Mouse (Mus musculus): ENCODE measurements around the gene Mall. TPM values are rescaled to one million over a fixed set of nuclear protein-coding genes. Genes with fewer than 3 reads are reported as not detected.

Mall gene
- polyA plus RNA-seq, 1 experiment from 2014 or later, result not detected

DNA sequence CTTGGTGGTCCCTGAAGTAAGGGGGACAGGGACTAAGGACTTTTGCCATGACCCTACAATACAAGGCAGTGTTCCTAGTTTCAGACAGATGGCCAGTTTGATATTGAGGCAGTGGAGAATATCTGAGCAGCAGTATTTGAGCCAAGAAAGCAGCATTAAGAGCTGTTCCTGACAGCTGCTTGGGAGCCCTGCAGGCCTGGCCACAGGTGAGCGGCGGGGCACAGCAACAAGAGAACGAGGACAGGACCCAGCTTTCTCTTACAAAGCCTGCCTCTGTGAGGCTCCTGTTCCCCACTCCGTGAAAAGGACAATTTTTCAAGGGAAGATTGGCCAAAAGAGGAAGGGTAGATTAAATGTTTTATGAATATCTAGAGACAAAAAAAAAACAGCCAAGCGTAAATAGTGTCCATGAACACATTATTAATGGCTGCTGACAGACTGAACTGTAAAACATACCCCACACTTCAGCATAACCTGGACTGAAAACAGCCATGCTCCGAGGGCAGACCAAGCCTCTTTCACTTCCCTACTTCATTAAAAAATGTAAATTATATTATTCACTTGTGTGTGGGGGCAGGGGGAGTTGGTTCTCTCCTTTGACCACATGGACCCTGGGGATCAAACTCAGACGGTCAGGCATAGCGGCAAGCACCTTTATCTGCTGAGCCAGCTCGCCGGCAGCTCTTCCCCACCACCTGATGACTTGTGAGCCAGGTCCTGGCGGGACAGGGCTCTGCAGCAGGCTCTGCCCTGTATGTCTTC, 22.3 kb upstream of the Mall start:
- H3K9me3 ChIP-seq (replicated peaks), result no peaks in the 10 kb centered on the region
- no peaks in the 10 kb centered on the region for H3K36me3 ChIP-seq
- no peak overlapping the region for H3K27ac ChIP-seq
- no peak overlapping the region for H3K4me2 ChIP-seq
- H3K9ac ChIP-seq, result no peak overlapping the region
- no peak overlapping the region for H3K4me3 ChIP-seq
- H3K27me3 ChIP-seq (replicated peaks), result no peaks in the 10 kb centered on the region
- 65% methylated on average over 11 of the region's 11 CpGs for WGBS (ENCODE audit: insufficient replicate concordance)
- ATAC-seq, result no peak
- no peaks in the 10 kb centered on the region for H3K4me1 ChIP-seq

DNA sequence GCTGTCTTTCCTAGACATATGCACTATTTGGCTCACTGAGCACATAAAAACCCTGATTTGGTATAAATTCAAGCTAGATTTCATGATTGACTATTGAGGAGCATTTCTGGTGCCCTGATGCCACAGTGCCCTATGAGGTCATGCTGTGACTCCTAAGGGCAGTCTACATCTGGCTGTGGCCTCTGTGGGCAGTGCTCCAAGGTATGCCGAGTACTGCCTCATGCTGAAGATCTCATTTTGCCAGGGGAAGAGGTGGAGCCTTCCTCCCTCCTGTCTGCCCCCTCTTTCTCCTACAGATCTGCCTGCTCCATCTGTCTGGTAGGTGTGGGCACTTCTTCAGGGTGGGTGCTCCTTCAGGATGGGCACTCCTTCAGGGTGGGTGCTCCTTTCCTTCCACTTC, 19.6 kb upstream of the Mall start:
- Histone ChIP-seq H3K27me3 (replicated peaks) (no peaks in the 10 kb centered on the region), H3K4me2 (no peak overlapping the region), H3K9ac (no peak overlapping the region), H3K9me3 (replicated peaks) (no peaks in the 10 kb centered on the region), H3K4me1 (no peaks in the 10 kb centered on the region), H3K27ac (no peak overlapping the region), H3K4me3 (no peak overlapping the region), H3K36me3 (no peaks in the 10 kb centered on the region)
- ATAC-seq, result no peak
- WGBS (ENCODE audit: insufficient replicate concordance), result 26% methylated on average over 1 of the region's 1 CpGs

DNA sequence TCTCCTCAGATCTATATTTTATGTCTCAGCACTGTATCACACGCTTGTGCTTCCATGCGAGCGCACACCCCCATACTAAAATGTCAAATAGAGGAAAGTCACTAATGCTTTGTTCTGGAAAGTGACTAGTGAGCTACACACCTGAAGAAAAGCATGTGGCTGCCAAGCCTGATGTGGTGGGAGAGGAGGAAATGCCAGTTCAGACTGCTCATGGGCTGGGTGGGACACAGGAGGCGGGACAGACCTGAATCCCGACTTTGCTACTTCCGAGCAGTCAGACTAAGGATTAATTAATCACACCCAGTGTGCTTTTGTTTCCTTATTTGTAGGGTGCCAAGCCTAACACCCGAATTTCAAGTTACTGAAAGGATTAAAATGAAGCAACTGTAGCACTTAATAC, 18.6 kb upstream of the Mall start:
- no peak overlapping the region for H3K4me3 ChIP-seq
- no peaks in the 10 kb centered on the region for H3K9me3 ChIP-seq (replicated peaks)
- no peak for ATAC-seq
- H3K27ac ChIP-seq, result no peak overlapping the region
- no peak overlapping the region for H3K4me2 ChIP-seq
- no peak overlapping the region for H3K9ac ChIP-seq
- 69% methylated on average over 7 of the region's 7 CpGs for WGBS (ENCODE audit: insufficient replicate concordance)
- no peaks in the 10 kb centered on the region for H3K36me3 ChIP-seq
- no peaks in the 10 kb centered on the region for H3K4me1 ChIP-seq
- H3K27me3 ChIP-seq (replicated peaks), result no peaks in the 10 kb centered on the region

DNA sequence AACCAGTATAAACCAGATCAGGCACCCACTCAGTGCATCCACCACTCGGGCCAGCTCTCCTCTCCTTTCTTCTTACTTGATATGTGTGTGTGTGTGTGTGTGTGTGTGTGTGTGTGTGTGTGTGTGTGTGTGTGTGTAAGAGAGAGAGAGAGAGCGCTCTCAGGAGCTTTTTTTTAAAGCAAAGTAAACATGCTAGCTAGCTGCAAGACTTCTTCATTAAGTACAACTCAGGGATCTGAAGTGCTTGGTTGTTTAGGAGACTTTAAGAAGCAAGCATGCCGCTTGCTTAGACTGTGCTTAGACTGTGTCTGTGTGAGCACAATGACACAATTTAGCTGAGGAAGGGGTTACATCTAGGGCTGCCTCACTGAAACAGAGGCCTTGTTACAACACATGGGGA, 12.9 kb upstream of the Mall start:
- Histone ChIP-seq H3K4me1 (no peaks in the 10 kb centered on the region), H3K27ac (no peak overlapping the region), H3K36me3 (no peaks in the 10 kb centered on the region), H3K4me2 (no peak overlapping the region), H3K9ac (no peak overlapping the region), H3K4me3 (no peak overlapping the region), H3K9me3 (replicated peaks) (no peaks in the 10 kb centered on the region), H3K27me3 (replicated peaks) (no peaks in the 10 kb centered on the region)
- no peak for ATAC-seq
- 73% methylated on average over 3 of the region's 3 CpGs for WGBS (ENCODE audit: insufficient replicate concordance)

DNA sequence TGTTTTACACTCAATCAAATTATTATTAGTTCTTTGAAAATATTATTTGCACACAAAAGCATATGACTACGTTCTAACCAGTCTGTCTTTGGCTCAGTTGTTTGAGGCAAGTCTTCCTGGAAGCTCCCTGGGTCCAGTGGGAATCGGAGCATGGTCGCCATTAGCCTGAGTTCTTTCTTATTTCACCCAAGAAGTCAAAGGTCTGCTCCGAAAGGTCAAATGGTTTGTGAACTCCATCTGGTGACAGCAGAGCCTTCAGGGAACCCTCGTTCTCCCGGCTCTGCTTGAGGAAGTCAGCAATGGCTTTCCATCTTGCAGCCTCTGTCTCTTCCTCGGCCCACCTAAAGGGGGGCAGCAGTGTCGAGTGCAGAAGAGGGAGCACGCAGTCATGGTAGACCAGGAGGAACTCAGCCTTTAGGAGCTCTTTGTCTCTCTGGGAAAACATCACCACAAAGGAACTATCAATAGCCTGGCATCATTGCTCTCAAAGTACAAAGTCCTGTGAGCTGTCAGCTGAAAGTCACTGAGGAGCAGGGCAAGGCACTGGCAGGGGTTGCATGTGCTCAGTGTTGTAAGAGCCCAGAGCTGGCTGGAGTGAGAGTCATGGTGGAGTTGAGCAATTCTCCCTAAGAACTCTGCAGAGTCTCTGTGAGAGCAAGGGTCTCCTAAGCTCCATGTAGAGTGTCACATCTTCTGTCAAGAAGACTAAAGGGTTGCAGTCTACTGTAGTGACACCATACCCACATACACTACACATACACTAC, 11.2 kb upstream of the Mall start:
- ATAC-seq, result no peak
- H3K27me3 ChIP-seq (replicated peaks), result no peaks in the 10 kb centered on the region
- H3K27ac ChIP-seq, result no peak overlapping the region
- no peaks in the 10 kb centered on the region for H3K4me1 ChIP-seq
- H3K9ac ChIP-seq, result no peak overlapping the region
- WGBS (ENCODE audit: insufficient replicate concordance), result 76% methylated on average over 9 of the region's 9 CpGs
- no peak overlapping the region for H3K4me2 ChIP-seq
- H3K9me3 ChIP-seq (replicated peaks), result no peaks in the 10 kb centered on the region
- H3K4me3 ChIP-seq, result no peak overlapping the region
- no peaks in the 10 kb centered on the region for H3K36me3 ChIP-seq

DNA sequence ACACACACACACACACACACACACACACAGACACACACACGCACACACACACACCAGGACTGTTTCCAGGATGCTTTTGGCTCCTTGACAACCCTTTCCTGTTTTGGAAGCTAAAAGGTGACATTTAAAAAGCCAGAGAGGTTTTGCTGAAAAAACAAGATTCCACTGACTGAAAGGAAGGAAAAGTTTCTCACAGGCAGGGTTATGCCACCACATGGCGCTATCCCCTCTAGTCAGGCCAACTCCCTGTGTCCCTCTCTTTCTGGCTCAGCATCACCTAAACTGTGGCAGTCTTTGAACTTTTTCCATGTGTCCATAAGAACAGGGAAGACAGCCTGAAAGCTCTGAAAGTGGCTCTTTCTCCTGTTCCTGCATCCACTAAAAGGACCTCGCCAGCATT, 8.2 kb upstream of the Mall start:
- no peak for ATAC-seq
- no peaks in the 10 kb centered on the region for H3K9me3 ChIP-seq (replicated peaks)
- H3K27me3 ChIP-seq (replicated peaks), result peaks cover 4% of the 10 kb centered on the region; the same call in 1 of the 2 replicates
- no peak overlapping the region for H3K4me2 ChIP-seq
- no peak overlapping the region for H3K9ac ChIP-seq
- 65% methylated on average over 3 of the region's 3 CpGs for WGBS (ENCODE audit: insufficient replicate concordance)
- H3K4me3 ChIP-seq, result no peak overlapping the region
- no peak overlapping the region for H3K27ac ChIP-seq
- no peaks in the 10 kb centered on the region for H3K36me3 ChIP-seq
- no peaks in the 10 kb centered on the region for H3K4me1 ChIP-seq

DNA sequence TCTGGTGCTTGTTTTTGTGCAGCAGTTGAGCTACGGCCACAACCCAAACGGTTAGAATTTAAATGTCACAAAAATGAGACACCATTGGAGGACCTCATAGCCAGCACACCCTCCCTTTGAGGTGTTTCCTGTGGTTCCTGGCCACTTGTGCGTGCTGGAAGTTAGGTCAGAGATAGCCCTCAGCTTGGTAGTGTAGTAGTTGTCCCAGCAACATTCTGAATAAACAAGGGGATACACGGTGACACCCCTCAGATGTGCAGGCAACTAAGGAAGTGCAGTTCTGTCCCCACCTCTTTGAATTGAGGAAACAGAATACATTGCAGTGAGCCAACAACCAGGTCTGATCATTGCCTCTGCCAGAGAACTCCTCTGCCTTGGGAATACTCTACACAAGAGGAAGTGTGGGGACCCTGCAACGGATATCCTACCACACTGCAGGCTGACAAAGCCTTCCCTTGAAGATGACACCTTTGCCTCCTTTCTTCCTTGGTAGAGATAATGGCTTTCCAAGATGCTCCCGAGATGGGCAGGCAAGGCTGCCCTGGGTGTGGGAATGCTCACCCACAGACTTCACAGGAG, 7.0 kb upstream of the Mall start:
- ATAC-seq, result no peak
- H3K4me1 ChIP-seq, result no peaks in the 10 kb centered on the region

DNA sequence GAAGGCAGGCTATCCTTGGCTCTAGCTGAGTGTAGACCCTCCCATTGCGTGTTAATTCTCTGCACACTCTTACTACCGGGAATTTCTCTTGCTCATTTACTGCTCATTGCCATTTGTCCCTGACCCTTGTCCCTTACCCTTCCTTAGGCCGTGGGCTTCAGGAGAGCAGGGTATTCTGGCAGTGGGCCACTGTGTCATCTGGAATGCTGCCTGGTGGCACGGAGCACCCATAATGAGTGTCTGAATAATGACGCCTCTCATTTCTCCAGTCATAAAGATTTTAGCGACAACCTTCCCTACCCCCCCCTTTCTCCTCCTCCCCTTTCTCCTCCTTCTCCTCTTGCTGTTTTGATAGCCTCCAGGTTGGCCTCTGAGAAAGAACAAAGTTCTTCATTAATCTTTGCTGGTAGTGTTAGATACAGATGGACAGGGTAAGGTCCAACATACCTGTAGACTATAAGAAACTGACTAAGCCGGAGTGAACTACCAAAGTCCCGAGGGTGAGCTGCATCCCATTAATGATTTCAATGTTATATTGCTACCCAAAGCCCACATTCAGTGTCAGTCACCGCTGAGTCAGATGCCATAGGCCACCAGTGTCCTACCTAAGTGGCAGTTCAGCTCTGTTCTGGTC, 5.9 kb upstream of the Mall start:
- Histone ChIP-seq H3K4me2 (no peak overlapping the region), H3K27ac (no peak overlapping the region), H3K9me3 (replicated peaks) (no peaks in the 10 kb centered on the region), H3K36me3 (no peaks in the 10 kb centered on the region), H3K27me3 (replicated peaks) (peaks cover 11% of the 10 kb centered on the region), H3K4me3 (no peak overlapping the region), H3K9ac (no peak overlapping the region), H3K4me1 (no peaks in the 10 kb centered on the region)
- 73% methylated on average over 9 of the region's 9 CpGs for WGBS (ENCODE audit: insufficient replicate concordance)
- no peak for ATAC-seq

More for the DNA sequence above, 7.0 kb upstream of the Mall start:
- H3K27ac ChIP-seq, result no peak overlapping the region
- H3K9me3 ChIP-seq (replicated peaks), result no peaks in the 10 kb centered on the region
- WGBS (ENCODE audit: insufficient replicate concordance), result 26% methylated on average over 6 of the region's 6 CpGs
- no peak overlapping the region for H3K4me2 ChIP-seq
- H3K27me3 ChIP-seq (replicated peaks), result peaks cover 4% of the 10 kb centered on the region; the same call in 1 of the 2 replicates
- no peaks in the 10 kb centered on the region for H3K36me3 ChIP-seq
- H3K9ac ChIP-seq, result no peak overlapping the region
- no peak overlapping the region for H3K4me3 ChIP-seq

DNA sequence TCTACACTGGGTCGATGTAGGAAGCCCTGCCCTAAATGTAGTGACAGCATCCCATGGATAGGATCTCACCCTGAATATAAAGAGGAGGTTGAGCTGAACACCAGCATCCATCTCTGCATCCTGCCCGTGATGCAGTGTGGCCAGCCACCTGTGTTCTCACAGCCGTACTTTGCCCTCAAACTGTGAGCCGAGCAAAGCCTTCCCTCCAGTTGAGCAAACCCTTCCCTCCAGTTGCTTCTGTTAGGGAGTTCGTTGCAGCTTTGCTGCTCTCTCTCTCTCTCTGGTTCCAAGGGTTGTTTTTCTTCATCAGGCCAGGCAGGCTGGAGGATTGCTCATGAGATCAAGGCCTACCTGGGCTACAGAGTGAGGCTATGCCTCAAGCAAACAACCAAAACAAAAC, 5.2 kb upstream of the Mall start:
- no peak overlapping the region for H3K27ac ChIP-seq
- no peaks in the 10 kb centered on the region for H3K9me3 ChIP-seq (replicated peaks)
- no peak for ATAC-seq
- no peaks in the 10 kb centered on the region for H3K36me3 ChIP-seq
- H3K4me3 ChIP-seq, result no peak overlapping the region
- 0 out of 2 replicates have a peak, but pooled peaks cover under 1% of the 10 kb centered on the region for H3K4me1 ChIP-seq
- H3K4me2 ChIP-seq, result no peak overlapping the region
- peaks cover 19% of the 10 kb centered on the region for H3K27me3 ChIP-seq (replicated peaks)
- H3K9ac ChIP-seq, result no peak overlapping the region
- WGBS (ENCODE audit: insufficient replicate concordance), result 54% methylated on average over 5 of the region's 5 CpGs

DNA sequence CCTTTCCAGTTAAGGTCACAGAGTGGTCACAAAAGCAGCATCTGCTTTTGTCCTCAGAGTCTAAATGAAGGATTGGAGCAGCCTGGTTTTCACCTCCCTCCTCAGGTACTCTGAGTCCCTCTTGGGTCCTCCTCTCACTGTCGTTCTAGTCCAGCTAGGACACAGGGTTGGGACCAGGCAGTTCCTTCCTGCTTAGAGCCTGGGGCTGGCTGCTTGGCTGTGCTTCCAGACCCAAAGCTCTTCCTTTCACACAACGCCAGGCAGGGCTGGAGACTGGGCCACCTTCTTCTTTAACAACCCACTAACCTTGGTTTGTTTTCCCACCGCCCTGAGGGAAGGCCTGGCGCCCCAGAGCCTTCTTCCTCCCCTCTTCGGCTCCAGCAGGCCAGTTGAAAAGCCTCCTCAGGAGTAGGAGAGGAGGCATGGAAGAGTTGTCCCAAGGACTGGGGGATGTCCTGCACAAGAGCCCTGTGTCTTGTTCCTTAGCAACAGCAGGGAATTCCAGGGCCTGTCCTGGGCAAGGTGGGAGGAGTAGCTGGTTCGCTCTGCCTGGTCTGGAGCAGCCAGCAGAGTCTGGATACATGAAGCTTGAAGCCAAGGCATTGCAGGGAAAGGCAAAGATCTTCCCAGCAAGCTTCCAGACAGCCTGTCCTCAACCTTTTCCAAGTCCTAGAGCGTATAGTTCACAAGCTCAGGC, 717 bp upstream of the Mall start:
- no peaks in the 10 kb centered on the region for H3K36me3 ChIP-seq
- no peak for ATAC-seq
- no peak overlapping the region for H3K9ac ChIP-seq
- no peak overlapping the region for H3K4me3 ChIP-seq
- 0 out of 2 replicates have a peak, but pooled peaks cover 5% of the 10 kb centered on the region for H3K4me1 ChIP-seq
- H3K4me2 ChIP-seq, result no peak overlapping the region
- no peak overlapping the region for H3K27ac ChIP-seq
- H3K27me3 ChIP-seq (replicated peaks), result peaks cover 52% of the 10 kb centered on the region
- no peaks in the 10 kb centered on the region for H3K9me3 ChIP-seq (replicated peaks)
- 48% methylated on average over 7 of the region's 7 CpGs for WGBS (ENCODE audit: insufficient replicate concordance)

DNA sequence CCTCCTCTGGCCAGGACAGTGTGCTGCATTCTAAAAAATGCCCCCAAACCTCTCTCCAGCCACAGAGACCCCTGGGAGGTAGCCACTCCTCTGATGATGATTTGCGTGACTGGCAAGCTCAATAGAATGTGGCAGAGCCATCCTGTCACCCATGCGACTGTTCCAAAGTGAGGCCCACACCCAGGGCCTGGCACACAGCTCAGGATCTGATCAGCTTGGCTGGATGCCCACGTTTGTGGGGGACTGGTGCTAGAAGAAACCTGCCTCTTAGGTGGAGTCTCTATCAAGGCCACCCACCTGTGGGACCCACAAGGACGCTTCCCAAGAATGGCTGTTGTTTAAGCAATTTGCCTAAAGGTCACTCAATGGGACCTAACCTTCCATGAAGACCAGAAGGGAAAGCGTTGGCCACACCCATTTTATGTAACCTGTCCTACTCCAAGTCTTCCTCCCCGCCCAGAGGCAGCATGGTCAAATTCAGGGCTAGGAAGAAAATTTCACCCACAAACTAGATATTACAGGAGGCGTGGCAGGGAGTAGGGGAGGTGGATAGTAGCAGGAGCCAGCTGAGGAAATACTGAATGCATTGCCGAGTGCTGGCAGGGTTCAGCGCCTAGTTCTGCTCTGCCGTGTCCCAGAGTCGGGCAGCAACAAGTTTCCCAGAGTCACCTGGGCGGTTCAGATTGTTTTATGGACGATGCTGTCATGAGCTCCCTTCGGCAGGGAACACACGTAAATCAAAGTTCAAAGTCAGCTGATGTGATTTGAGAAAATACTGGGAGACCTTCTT, 876 bp downstream of the Mall start:
- Histone ChIP-seq H3K4me2 (no peak overlapping the region), H3K4me3 (no peak overlapping the region), H3K4me1 (peaks cover 5% of the 10 kb centered on the region; the same call in 1 of the 2 replicates), H3K27ac (no peak overlapping the region), H3K27me3 (replicated peaks) (peaks cover 49% of the 10 kb centered on the region), H3K36me3 (no peaks in the 10 kb centered on the region), H3K9me3 (replicated peaks) (no peaks in the 10 kb centered on the region), H3K9ac (no peak overlapping the region)
- no peak for ATAC-seq
- 40% methylated on average over 15 of the region's 15 CpGs for WGBS (ENCODE audit: insufficient replicate concordance)

Measured in liver, embryonic 12.5 days (tissue).